Mouse (Mus musculus) R1 (cell line): ENCODE data around the gene Skil.
"Not testable (repeated sequence)": the region's sequence is repeated elsewhere in the genome, so short reads cannot be mapped to it uniquely, and the experiment has no call there.

ENCODE experiments used
- DNase-seq: peaks from one replicate; pipeline ENCODE4 v3.0.0-alpha.2; 2018; ENCODE audit warnings: low read depth, low spot score

The Skil gene

GRCm38 (mm10) chr3:31126848-31127247, 32.0 kb downstream of the Skil start:
- DNase-seq = no peak

GRCm38 (mm10) chr3:31129766-31130165, 34.9 kb downstream of the Skil start:
- DNase-seq = no peak

DNA sequence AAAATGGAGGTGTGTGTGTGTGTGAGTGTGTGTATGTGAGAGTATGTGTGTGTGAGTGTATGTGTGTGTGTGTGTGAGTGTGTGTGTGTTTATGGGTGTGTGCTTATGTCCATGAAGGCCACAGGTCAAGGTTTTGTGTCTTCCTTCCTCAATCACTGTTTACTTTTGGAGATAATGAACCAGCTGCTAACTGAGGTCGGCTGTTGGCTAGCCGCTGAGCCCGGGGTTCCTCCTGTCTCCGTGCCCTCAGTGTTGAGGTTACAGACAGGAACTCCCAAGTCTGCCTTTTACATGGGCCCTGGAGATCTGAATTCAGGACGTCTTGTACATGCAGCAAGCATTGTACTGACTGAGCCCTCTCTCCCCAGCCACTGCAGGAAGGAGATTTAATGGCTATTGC, 38.8 kb downstream of the Skil start:
- no peak for DNase-seq

DNA sequence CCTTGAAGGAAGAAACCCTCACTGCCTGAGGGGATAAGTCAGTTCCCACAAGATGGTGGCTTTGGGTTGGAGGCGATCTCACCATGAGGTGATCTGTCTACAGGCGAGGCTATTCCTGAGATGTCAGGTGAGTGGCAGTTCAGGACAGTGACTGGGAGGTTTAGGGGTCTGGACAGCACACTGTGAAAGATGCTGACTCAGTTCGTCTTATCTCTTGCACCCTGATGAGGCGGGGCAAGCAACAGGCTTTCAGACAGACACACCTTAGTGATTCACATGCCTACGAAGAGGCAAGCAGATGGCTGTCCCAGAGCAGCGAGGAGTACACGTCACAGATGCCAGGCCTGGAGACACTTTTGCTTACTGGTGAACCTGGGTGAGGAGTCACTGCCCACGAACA, 39.4 kb downstream of the Skil start:
- peak; percentile 48 for DNase-seq

DNA sequence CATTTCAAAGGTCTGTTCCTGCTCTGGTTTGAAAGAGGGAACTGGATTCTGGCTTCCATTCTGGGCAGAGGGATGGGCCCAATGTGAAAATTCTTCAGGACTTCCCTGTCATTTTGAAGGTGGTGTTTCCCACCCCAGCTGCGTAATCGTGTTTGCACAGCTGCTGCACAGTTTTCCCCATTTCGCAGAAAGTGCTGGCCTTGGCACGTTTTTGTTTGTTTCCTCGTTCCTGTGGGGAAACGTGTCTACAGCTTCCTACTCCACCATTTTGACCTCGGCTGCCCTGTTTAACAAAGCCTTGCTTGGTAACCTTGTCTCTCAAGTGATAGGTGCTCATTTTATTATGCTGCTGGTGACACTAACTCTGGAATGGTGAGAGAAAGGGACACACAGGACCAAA, 39.8 kb downstream of the Skil start:
- DNase-seq = no peak

GRCm38 (mm10) chr3:31136591-31136990, 41.7 kb downstream of the Skil start:
- not testable (repeated sequence) for DNase-seq

DNA sequence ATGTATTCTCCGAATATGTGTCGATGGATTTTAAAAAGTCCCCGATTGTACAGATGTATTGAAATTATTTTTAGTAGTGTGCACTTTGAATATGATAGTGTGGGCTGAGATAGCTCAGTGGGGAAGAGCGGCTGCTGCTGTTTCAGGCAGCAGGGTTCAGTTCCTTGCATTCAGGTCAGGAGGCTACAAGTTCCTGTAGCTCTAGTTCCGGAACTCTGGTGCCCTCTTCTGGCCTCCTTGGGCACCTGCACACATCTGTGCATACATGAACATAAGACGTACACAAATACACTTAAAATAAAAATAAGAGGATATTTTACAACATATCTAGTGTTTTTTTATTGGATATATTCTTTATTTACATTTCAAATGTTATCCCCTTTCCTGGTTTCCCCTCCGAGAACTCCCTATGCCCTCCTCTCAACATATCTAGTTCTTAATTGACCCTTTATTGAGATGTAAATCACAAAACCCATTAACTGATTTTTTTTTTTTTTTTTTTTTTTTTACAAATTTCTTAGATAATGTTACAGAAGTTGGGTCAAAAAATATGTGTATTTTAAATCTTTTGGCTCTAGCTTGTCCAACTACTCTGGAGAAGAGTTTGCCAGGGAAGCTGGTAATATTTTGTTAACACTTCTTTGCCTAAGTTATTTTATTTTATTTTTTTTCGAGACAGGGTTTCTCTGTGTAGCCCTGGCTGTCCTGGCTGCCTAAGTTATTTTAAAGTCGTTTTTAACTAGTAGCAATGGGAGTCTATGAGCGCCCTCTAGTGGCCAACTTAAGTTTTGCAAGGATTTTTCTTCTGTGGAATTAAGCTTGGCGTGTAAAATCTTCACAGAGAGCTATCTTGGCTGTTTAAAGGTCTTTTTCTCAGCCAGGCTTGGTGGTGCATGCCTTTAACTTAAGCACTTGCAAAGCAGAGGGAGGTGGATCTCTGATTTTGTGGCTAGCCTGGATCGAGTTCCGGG, 43.9 kb downstream of the Skil start:
- DNase-seq = peak; percentile 91

DNA sequence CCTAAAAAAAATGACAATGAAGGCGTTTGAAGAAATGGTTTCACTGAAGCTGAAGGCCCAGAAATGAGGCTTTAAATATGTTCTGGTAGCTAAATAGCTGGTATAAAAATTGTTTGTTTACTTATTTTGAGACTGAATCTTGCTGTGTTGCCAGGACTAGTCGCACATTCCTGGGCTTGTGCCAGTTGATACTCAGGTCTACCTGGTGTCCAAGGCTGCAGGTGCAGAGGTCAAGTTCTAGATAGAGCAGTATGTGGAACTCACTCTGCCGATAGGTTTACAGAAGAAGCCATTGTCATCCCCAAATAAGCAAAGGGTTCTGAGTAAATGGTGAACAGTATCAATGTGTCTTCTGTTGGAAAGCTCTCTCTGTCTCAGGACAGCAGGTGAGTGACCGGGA, 46.8 kb downstream of the Skil start:
- no peak for DNase-seq

GRCm38 (mm10) chr3:31145222-31145621, 50.4 kb downstream of the Skil start:
- DNase-seq = not testable (repeated sequence)

- DNase-seq = peak; percentile 87
Observed at GRCm38 (mm10) chr3:31145641-31146290, 50.9 kb downstream of the Skil start.

GRCm38 (mm10) chr3:31148595-31148994, 53.7 kb downstream of the Skil start:
- DNase-seq = no peak

- no peak for DNase-seq
Observed at GRCm38 (mm10) chr3:31149706-31150105, 54.8 kb downstream of the Skil start, which contains the start of gene Cldn11. TSS of gene Cldn11 (plus strand) at chr3:31149920.

DNA sequence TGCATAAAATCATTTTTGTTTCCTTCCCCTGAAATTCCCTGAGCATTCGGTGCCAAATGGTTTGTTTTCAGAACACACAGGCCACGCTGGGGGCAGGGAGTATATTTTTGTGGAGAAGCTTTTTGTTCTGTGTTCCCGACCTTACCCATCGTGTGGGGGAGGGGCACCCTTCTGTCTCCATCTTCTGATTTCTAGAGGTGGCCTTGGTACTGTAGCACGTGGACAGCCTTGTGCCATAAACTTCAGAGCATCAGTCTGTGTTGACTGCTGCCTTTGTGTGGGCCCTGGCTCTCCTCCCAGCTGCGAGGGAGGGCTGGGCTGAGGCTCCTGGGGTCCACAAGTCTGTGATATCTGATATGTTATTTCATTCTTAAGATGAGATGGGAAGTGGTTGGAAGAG, 57.2 kb downstream of the Skil start:
- no peak for DNase-seq

DNA sequence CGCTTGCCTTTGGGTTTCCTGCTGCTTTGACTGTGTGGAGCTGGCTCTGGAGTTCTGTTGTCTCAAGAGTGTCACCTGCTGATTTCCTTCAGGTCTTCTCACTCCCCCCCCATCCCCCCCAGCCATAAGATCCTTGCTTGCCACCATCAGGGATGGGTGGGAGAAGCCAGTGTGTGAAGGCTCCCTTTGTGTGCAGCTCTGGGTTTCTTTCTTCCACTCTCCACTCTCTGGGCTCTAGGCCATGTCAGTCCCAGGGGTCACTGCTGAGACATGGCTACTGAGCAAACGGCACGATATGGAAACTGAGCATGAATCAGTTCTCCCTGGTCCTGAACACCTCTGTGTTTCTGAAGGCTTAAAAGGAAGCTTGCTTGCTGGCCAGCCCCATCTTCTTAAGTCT, 61.3 kb downstream of the Skil start:
- no peak for DNase-seq

DNA sequence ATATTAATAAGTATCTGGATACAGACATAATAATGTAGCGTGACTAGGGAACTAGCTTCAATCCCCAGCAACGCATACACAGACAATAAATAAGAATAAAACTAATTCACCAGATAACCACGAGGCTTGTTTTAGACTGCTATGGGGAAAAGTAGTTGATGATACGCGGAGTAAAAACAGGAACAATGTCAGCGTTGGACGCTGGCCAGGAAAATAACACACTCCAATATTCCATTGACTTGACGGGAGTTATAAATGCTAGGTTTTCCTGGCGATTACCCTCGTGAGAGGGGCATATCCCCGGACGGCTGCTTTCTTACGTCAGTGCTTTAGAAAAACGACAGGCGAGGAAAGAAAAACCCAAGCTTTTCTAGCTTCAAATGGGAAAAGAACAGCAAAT, 62.9 kb downstream of the Skil start:
- DNase-seq = no peak

DNA sequence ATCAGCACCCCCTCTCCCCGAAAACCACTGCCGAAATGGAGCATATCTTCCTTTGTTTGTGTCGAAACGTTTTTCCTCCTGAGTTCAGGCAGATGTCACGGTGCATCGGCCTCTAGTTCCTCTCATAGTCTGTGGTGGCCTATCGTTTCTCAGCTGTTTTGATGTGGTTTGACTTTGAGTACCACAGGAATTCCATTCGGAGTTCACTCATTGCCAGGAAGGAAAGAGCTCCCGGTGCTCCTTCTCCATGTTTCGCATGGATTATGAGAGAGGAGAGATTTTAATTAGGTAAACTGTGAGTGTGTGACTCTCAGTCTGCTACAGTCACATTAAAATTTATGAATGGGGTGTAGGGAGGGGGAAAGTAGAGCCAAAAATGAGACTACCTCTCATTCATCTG, 65.2 kb downstream of the Skil start:
- DNase-seq = no peak

DNA sequence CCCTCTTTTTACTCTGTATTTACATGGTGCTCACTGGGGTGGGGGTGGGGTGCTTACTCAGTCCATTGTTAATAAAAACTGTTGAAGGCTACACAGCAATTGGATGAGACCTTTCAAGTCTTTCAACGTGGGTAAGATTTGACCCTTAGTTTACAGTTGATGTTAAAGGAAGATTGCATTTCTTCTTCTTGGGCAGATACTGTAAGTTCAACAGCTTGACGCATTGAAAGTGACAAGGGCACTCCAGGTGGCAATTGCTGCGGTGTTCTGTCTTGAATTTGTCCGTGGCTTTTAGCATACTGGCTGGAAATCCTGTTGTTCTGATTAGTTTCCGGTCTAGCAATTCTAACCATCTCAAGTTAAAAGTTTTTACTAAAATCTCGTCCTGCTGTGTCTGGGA, 66.5 kb downstream of the Skil start:
- no peak for DNase-seq

GRCm38 (mm10) chr3:31162860-31163259, 68.0 kb downstream of the Skil start:
- no peak for DNase-seq

GRCm38 (mm10) chr3:31165803-31166202, 70.9 kb downstream of the Skil start:
- no peak for DNase-seq

GRCm38 (mm10) chr3:31166365-31166871, 71.6 kb downstream of the Skil start:
- DNase-seq = no peak
